In genomic region chr1:179065294-179065601, GRCm38 (mm10) we compare ENCODE assay signal across 15 mouse cellular contexts.
DNase-seq lines count a peak whose midpoint lies in the region; ATAC-seq and TF ChIP-seq lines count a peak whose summit lies in the region.
"Had no signal": no experiment of that assay in that cellular context is flagged by ENCODE, and none has a peak within 500 bp of the region (broad histone marks: within the 10 kb centered on the region; RNA-seq: fewer than 3 reads in every experiment).

No protein-coding gene starts in this region.

- TF ChIP-seq EP300 in stomach, postnatal 0 days (optimal IDR thresholded peaks at IDR 0.05), result no peak

- WGBS in forebrain, embryonic 10.5 days, result 76% methylated on average over 2 of the region's 2 CpGs
- 65% methylated on average over 2 of the region's 2 CpGs for WGBS in forebrain, embryonic 11.5 days
- WGBS in intestine, embryonic 16.5 days, result 81% methylated on average over 2 of the region's 2 CpGs
- 69% methylated on average over 2 of the region's 2 CpGs for WGBS in intestine, embryonic 15.5 days
- WGBS in embryonic facial prominence, embryonic 10.5 days, result 78% methylated on average over 2 of the region's 2 CpGs
- 76% methylated on average over 2 of the region's 2 CpGs for WGBS in stomach, postnatal 0 days

- H3K4me3 ChIP-seq in forebrain, embryonic 10.5 days, result no peak overlapping the region
- H3K4me3 ChIP-seq in forebrain, embryonic 11.5 days (ENCODE audit: low read depth, low read length), result no peak overlapping the region
- H3K4me3 ChIP-seq in intestine, embryonic 16.5 days (ENCODE audit: low read length), result no peak overlapping the region
- H3K4me3 ChIP-seq in intestine, embryonic 15.5 days (replicated peaks), result no peak overlapping the region
- no peak overlapping the region for H3K4me3 ChIP-seq in embryonic facial prominence, embryonic 10.5 days
- H3K4me3 ChIP-seq in stomach, postnatal 0 days (ENCODE audit: low read depth, low read length), result no peak overlapping the region
- H3K4me3 ChIP-seq: limb, embryonic 13.5 days; liver, embryonic 13.5 days had no signal

- no peaks in the 10 kb centered on the region for H3K36me3 ChIP-seq in forebrain, embryonic 10.5 days (replicated peaks)
- H3K36me3 ChIP-seq in forebrain, embryonic 11.5 days (ENCODE audit: control insufficient read depth, insufficient read depth, low read length), result no peaks in the 10 kb centered on the region
- H3K36me3 ChIP-seq in intestine, embryonic 16.5 days (ENCODE audit: control insufficient read depth, insufficient read depth, low read length), result no peaks in the 10 kb centered on the region
- no peaks in the 10 kb centered on the region for H3K36me3 ChIP-seq in intestine, embryonic 15.5 days
- H3K36me3 ChIP-seq in embryonic facial prominence, embryonic 10.5 days (replicated peaks), result no peaks in the 10 kb centered on the region
- H3K36me3 ChIP-seq in stomach, postnatal 0 days (ENCODE audit: control insufficient read depth, insufficient read depth, low read length), result no peaks in the 10 kb centered on the region
- H3K36me3 ChIP-seq: limb, embryonic 13.5 days; liver, embryonic 13.5 days had no signal

- no peaks in the 10 kb centered on the region for H3K9me3 ChIP-seq in forebrain, embryonic 10.5 days
- no peaks in the 10 kb centered on the region for H3K9me3 ChIP-seq in forebrain, embryonic 11.5 days (ENCODE audit: control insufficient read depth, low read length)
- H3K9me3 ChIP-seq in intestine, embryonic 16.5 days (ENCODE audit: control insufficient read depth, low read length), result no peaks in the 10 kb centered on the region
- no peaks in the 10 kb centered on the region for H3K9me3 ChIP-seq in intestine, embryonic 15.5 days
- H3K9me3 ChIP-seq in embryonic facial prominence, embryonic 10.5 days, result no peaks in the 10 kb centered on the region
- H3K9me3 ChIP-seq in stomach, postnatal 0 days (ENCODE audit: control insufficient read depth, low read length), result no peaks in the 10 kb centered on the region
- H3K9me3 ChIP-seq: limb, embryonic 13.5 days; liver, embryonic 13.5 days had no signal

- H3K9ac ChIP-seq in forebrain, embryonic 11.5 days (ENCODE audit: low read length), result no peak overlapping the region
- no peak overlapping the region for H3K9ac ChIP-seq in intestine, embryonic 16.5 days (ENCODE audit: low read depth, low read length)
- H3K9ac ChIP-seq in intestine, embryonic 15.5 days, result no peak overlapping the region
- H3K9ac ChIP-seq in stomach, postnatal 0 days (ENCODE audit: low read length), result no peak overlapping the region
- H3K9ac ChIP-seq: limb, embryonic 13.5 days; liver, embryonic 13.5 days had no signal

- no peak for TF ChIP-seq CTCF in stomach, postnatal 0 days (IDR thresholded peaks at IDR 0.05; ENCODE audit: low read depth)

- H3K4me2 ChIP-seq in forebrain, embryonic 11.5 days (ENCODE audit: low read depth, low read length, severe bottlenecking), result no peak overlapping the region
- H3K4me2 ChIP-seq in intestine, embryonic 16.5 days (ENCODE audit: low read depth, low read length), result no peak overlapping the region
- no peak overlapping the region for H3K4me2 ChIP-seq in intestine, embryonic 15.5 days (replicated peaks)
- no peak overlapping the region for H3K4me2 ChIP-seq in stomach, postnatal 0 days (replicated peaks; ENCODE audit: low read depth)
- H3K4me2 ChIP-seq: limb, embryonic 13.5 days; liver, embryonic 13.5 days had no signal

- peak overlapping the region; percentile 72 for H3K27ac ChIP-seq in forebrain, embryonic 10.5 days
- H3K27ac ChIP-seq in forebrain, embryonic 11.5 days (ENCODE audit: low read depth, low read length), result no peak overlapping the region
- H3K27ac ChIP-seq in intestine, embryonic 16.5 days (ENCODE audit: low read length), result 0 out of 2 replicates have a peak overlapping the region, but pooled peaks have one; percentile 0
- H3K27ac ChIP-seq in intestine, embryonic 15.5 days, result no peak overlapping the region
- H3K27ac ChIP-seq in embryonic facial prominence, embryonic 10.5 days (replicated peaks), result peak overlapping the region; percentile 15; the same call in 1 of the 2 replicates
- H3K27ac ChIP-seq in stomach, postnatal 0 days (replicated peaks), result 0 out of 2 replicates have a peak overlapping the region, but pooled peaks have one; percentile 13
- H3K27ac ChIP-seq: limb, embryonic 13.5 days; liver, embryonic 13.5 days; macrophage had no signal

- H3K4me1 ChIP-seq in forebrain, embryonic 10.5 days, result peaks cover 35% of the 10 kb centered on the region
- peaks cover 8% of the 10 kb centered on the region for H3K4me1 ChIP-seq in forebrain, embryonic 11.5 days (replicated peaks; ENCODE audit: control insufficient read depth, insufficient read depth, low read length)
- H3K4me1 ChIP-seq in intestine, embryonic 16.5 days (ENCODE audit: control insufficient read depth, insufficient read depth, low read length), result peaks cover 25% of the 10 kb centered on the region
- peaks cover 19% of the 10 kb centered on the region; the same call in 1 of the 2 replicates for H3K4me1 ChIP-seq in intestine, embryonic 15.5 days (replicated peaks)
- peaks cover 36% of the 10 kb centered on the region for H3K4me1 ChIP-seq in embryonic facial prominence, embryonic 10.5 days
- peaks cover 9% of the 10 kb centered on the region; the same call in 1 of the 2 replicates for H3K4me1 ChIP-seq in stomach, postnatal 0 days (replicated peaks; ENCODE audit: control insufficient read depth, insufficient read depth)

- H3K27me3 ChIP-seq in forebrain, embryonic 10.5 days (ENCODE audit: poor library complexity, severe bottlenecking), result no peaks in the 10 kb centered on the region
- no peaks in the 10 kb centered on the region for H3K27me3 ChIP-seq in forebrain, embryonic 11.5 days (ENCODE audit: control insufficient read depth, insufficient read depth, low read length)
- no peaks in the 10 kb centered on the region for H3K27me3 ChIP-seq in intestine, embryonic 16.5 days (replicated peaks; ENCODE audit: control insufficient read depth, insufficient read depth, low read length)
- H3K27me3 ChIP-seq in intestine, embryonic 15.5 days (replicated peaks), result no peaks in the 10 kb centered on the region
- no peaks in the 10 kb centered on the region for H3K27me3 ChIP-seq in embryonic facial prominence, embryonic 10.5 days (replicated peaks; ENCODE audit: low read depth, poor library complexity, severe bottlenecking)
- no peaks in the 10 kb centered on the region for H3K27me3 ChIP-seq in stomach, postnatal 0 days (ENCODE audit: control insufficient read depth, insufficient read depth, low read length)
- H3K27me3 ChIP-seq: limb, embryonic 13.5 days; liver, embryonic 13.5 days had no signal

- no peak for ATAC-seq in forebrain, embryonic 11.5 days (replicated peaks; ENCODE audit: low FRiP score)
- no peak for ATAC-seq in intestine, embryonic 16.5 days
- ATAC-seq in intestine, embryonic 15.5 days, result no peak
- no peak for ATAC-seq in stomach, postnatal 0 days (ENCODE audit: low FRiP score, low TSS enrichment)

- no peak for DNase-seq in forebrain, embryonic 10.5 days (ENCODE audit: extremely low spot score, low spot score)
- DNase-seq in forebrain, embryonic 11.5 days (ENCODE audit: low spot score), result no peak
- DNase-seq in embryonic facial prominence, embryonic 10.5 days (ENCODE audit: low spot score), result no peak
- DNase-seq in stomach, postnatal 0 days (ENCODE audit: low spot score), result no peak
- DNase-seq in right cerebral cortex, postnatal 10 days (ENCODE audit: low spot score in 2 of 2), result no peak
- DNase-seq: adrenal gland, postnatal 36 days; kidney, adult 8-10 months; kidney, postnatal 10 days; liver, embryonic 13.5 days; lung, adult 2 months; right cerebral cortex, postnatal 4 days had no signal

Comparison
In these comparisons a context has a peak if more than half of its experiments do, and no peak if none do; other contexts are left out.
1. H3K27ac ChIP-seq: peak in forebrain, embryonic 10.5 days (single experiment), intestine, embryonic 16.5 days (single experiment), embryonic facial prominence, embryonic 10.5 days (single experiment) and stomach, postnatal 0 days (single experiment); none in forebrain, embryonic 11.5 days (single experiment) and intestine, embryonic 15.5 days (single experiment).